Mouse (Mus musculus) megakaryocyte, embryonic 14.5 days (primary cell): Measurements from ENCODE around the gene Haus5.

ENCODE experiments used
- FLI1 ChIP-seq: IDR thresholded peaks from 2 replicates; pipeline ENCODE4 v1.6.1; 2012; ENCODE audit warnings: low read length, inconsistent platforms, mixed read lengths
- GATA1 ChIP-seq: IDR thresholded peaks from 3 replicates; pipeline ENCODE4 v1.6.1; 2012; ENCODE audit warnings: mixed read lengths, low read length, inconsistent platforms, borderline replicate concordance

GRCm38 (mm10) chr7:30706214-30706882 lies 41.6 kb upstream of the Haus5 start:
- TF ChIP-seq FLI1 (no peak), GATA1 (no peak)
